In genomic region chr17:27361362-27361761, GRCm38 (mm10) we compare ENCODE assay signal across 8 mouse cellular contexts.
A peak's percentile ranks its signal among the peaks of the same experiment; 100 is the strongest.
DNase-seq lines count a peak whose midpoint lies in the region; ATAC-seq and TF ChIP-seq lines count a peak whose summit lies in the region.

No protein-coding gene starts in this region.

- H3K27ac ChIP-seq in intestine, embryonic 16.5 days (ENCODE audit: low read length) = no peak overlapping the region
- H3K27ac ChIP-seq in intestine, embryonic 15.5 days = no peak overlapping the region
- no peak overlapping the region for H3K27ac ChIP-seq in MEL (ENCODE audit: control insufficient read depth, low read depth, low read length)
- H3K27ac ChIP-seq in hindbrain, embryonic 15.5 days (replicated peaks) = no peak overlapping the region

- no peak overlapping the region for H3K4me3 ChIP-seq in intestine, embryonic 16.5 days (ENCODE audit: low read length)
- no peak overlapping the region for H3K4me3 ChIP-seq in intestine, embryonic 15.5 days (replicated peaks)
- no peak overlapping the region for H3K4me3 ChIP-seq in MEL (ENCODE audit: control insufficient read depth in 1 of 2, insufficient read depth in 1 of 2, low read depth in 2 of 2, low read length in 2 of 2)
- H3K4me3 ChIP-seq in hindbrain, embryonic 15.5 days = no peak overlapping the region

- no peak for TF ChIP-seq RAD21 in MEL (IDR thresholded peaks at IDR 0.05; ENCODE audit: low read depth, low read length)

- TF ChIP-seq CTCF in MEL (IDR thresholded peaks at IDR 0.05 in 2 of 3, conservative IDR thresholded peaks at IDR 0.05 in 1 of 3; ENCODE audit: control insufficient read depth in 1 of 3, insufficient read depth in 1 of 3, low read depth in 2 of 3, low read length in 3 of 3, poor library complexity in 1 of 3, severe bottlenecking in 1 of 3) = no peak

- H3K36me3 ChIP-seq in intestine, embryonic 16.5 days (ENCODE audit: control insufficient read depth, insufficient read depth, low read length) = no peaks in the 10 kb centered on the region
- H3K36me3 ChIP-seq in intestine, embryonic 15.5 days = no peaks in the 10 kb centered on the region
- H3K36me3 ChIP-seq in MEL (ENCODE audit: control insufficient read depth in 1 of 2, insufficient read depth in 2 of 2, low read length in 2 of 2) = no peaks in the 10 kb centered on the region
- no peaks in the 10 kb centered on the region for H3K36me3 ChIP-seq in hindbrain, embryonic 15.5 days

- no peaks in the 10 kb centered on the region for H3K4me1 ChIP-seq in intestine, embryonic 16.5 days (ENCODE audit: control insufficient read depth, insufficient read depth, low read length)
- no peaks in the 10 kb centered on the region for H3K4me1 ChIP-seq in intestine, embryonic 15.5 days (replicated peaks)
- H3K4me1 ChIP-seq in MEL (ENCODE audit: control insufficient read depth in 1 of 2, insufficient read depth in 2 of 2, low read length in 2 of 2) = no peaks in the 10 kb centered on the region
- 0 out of 2 replicates have a peak, but pooled peaks cover 6% of the 10 kb centered on the region for H3K4me1 ChIP-seq in hindbrain, embryonic 15.5 days (replicated peaks)

- WGBS in intestine, embryonic 16.5 days = 85% methylated on average over 2 of the region's 2 CpGs
- 72% methylated on average over 2 of the region's 2 CpGs for WGBS in intestine, embryonic 15.5 days
- 73% methylated on average over 2 of the region's 2 CpGs for WGBS in hindbrain, embryonic 15.5 days

- TF ChIP-seq EP300 in MEL (IDR thresholded peaks at IDR 0.05; ENCODE audit: low read depth in 1 of 2, low read length in 2 of 2) = no peak

- no peaks in the 10 kb centered on the region for H3K9me3 ChIP-seq in intestine, embryonic 16.5 days (ENCODE audit: control insufficient read depth, low read length)
- no peaks in the 10 kb centered on the region for H3K9me3 ChIP-seq in intestine, embryonic 15.5 days
- H3K9me3 ChIP-seq in MEL (replicated peaks; ENCODE audit: insufficient read depth, low read length) = no peaks in the 10 kb centered on the region
- H3K9me3 ChIP-seq in hindbrain, embryonic 15.5 days = no peaks in the 10 kb centered on the region

- no peak overlapping the region for H3K9ac ChIP-seq in intestine, embryonic 16.5 days (ENCODE audit: low read depth, low read length)
- H3K9ac ChIP-seq in intestine, embryonic 15.5 days = no peak overlapping the region
- no peak overlapping the region for H3K9ac ChIP-seq in MEL (ENCODE audit: control insufficient read depth, low read depth, low read length, poor library complexity, severe bottlenecking)
- H3K9ac ChIP-seq in hindbrain, embryonic 15.5 days = no peak overlapping the region

- TF ChIP-seq POLR2A in MEL (IDR thresholded peaks at IDR 0.05; ENCODE audit: control insufficient read depth in 1 of 2, insufficient read depth in 1 of 2, low read depth in 1 of 2, low read length in 2 of 2, poor library complexity in 1 of 2) = no peak

- H3K4me2 ChIP-seq in intestine, embryonic 16.5 days (ENCODE audit: low read depth, low read length) = no peak overlapping the region
- H3K4me2 ChIP-seq in intestine, embryonic 15.5 days (replicated peaks) = no peak overlapping the region
- H3K4me2 ChIP-seq in hindbrain, embryonic 15.5 days = no peak overlapping the region

- no peaks in the 10 kb centered on the region for H3K27me3 ChIP-seq in intestine, embryonic 16.5 days (replicated peaks; ENCODE audit: control insufficient read depth, insufficient read depth, low read length)
- H3K27me3 ChIP-seq in intestine, embryonic 15.5 days (replicated peaks) = no peaks in the 10 kb centered on the region
- no peaks in the 10 kb centered on the region; a peak in 1 of 4 replicates for H3K27me3 ChIP-seq in MEL (ENCODE audit: control insufficient read depth in 1 of 2, insufficient read depth in 2 of 2, low read length in 2 of 2)
- H3K27me3 ChIP-seq in hindbrain, embryonic 15.5 days = no peaks in the 10 kb centered on the region

- peak; percentile 70 for DNase-seq in 416B (ENCODE audit: low read depth)
- DNase-seq in MEL (ENCODE audit: low read depth, low spot score) = peak; percentile 44
- DNase-seq in skeletal muscle tissue, adult 2 months (ENCODE audit: low read depth, low spot score) = peak; percentile 76
- no peak for DNase-seq in right cerebral cortex, postnatal 14 days
- DNase-seq in adrenal gland, postnatal 36 days = no peak

- peak; percentile 40; the same call in 1 of the 2 replicates for ATAC-seq in intestine, embryonic 16.5 days
- no peak for ATAC-seq in intestine, embryonic 15.5 days
- peak; percentile 65; the same call in 1 of the 2 replicates for ATAC-seq in hindbrain, embryonic 15.5 days (ENCODE audit: low FRiP score, low read depth)

- no peaks in the 10 kb centered on the region for H3K79me2 ChIP-seq in MEL (ENCODE audit: control insufficient read depth, insufficient read depth, low read length, poor library complexity)

TF ChIP-seq in MEL, 35 proteins besides CTCF, POLR2A, EP300 and RAD21:
- TF ChIP-seq CHD2 (IDR thresholded peaks at IDR 0.05; ENCODE audit: low read length) (peak; percentile 25; the same call in 1 of the 2 replicates), USF2 (IDR thresholded peaks at IDR 0.05; ENCODE audit: borderline replicate concordance in 1 of 2, insufficient read depth in 1 of 2, low read depth in 1 of 2, low read length in 2 of 2) (no peak)

Comparison
In these comparisons a context has a peak if more than half of its experiments do, and no peak if none do; other contexts are left out.
1. DNase-seq: peak in 416B (single experiment), MEL (single experiment) and skeletal muscle tissue, adult 2 months (single experiment); none in right cerebral cortex, postnatal 14 days (single experiment) and adrenal gland, postnatal 36 days (0 of 2).